Mouse (Mus musculus) heart, adult 2 months (tissue): ENCODE measurements around the gene Gm20388.

Source experiments
- CTCF ChIP-seq: fragments of 200-600 bp; IDR thresholded peaks from 2 replicates; pipeline ENCODE4 v1.8.1; 2022; ENCODE audit warnings: antibody characterized with exemption, mild to moderate bottlenecking, moderate library complexity
- EP300 ChIP-seq: fragments of 200-500 bp; IDR thresholded peaks from 2 replicates; pipeline ENCODE4 v1.6.1; 2011; ENCODE audit warnings: low read depth, low read length, control low read depth; ENCODE audit not compliant: insufficient read depth
- POLR2A ChIP-seq: fragments of 200-500 bp; IDR thresholded peaks from 2 replicates; pipeline ENCODE4 v1.6.1; 2011; ENCODE audit warnings: mild to moderate bottlenecking, low read depth, low read length, control low read depth; ENCODE audit not compliant: insufficient read depth

- TF ChIP-seq CTCF (no peak), EP300 (no peak), POLR2A (no peak)
These were observed 2095.0 kb downstream of the Gm20388 start for GRCm38 (mm10) chr8:122005422-122006204.
